Mouse (Mus musculus): ENCODE data around the gene Gan. TPM values are rescaled to one million over a fixed set of nuclear protein-coding genes. Genes with fewer than 3 reads are reported as not detected.

The Gan gene
- polyA plus RNA-seq, 1 experiment from 2014 or later, result 0.60 TPM

DNA sequence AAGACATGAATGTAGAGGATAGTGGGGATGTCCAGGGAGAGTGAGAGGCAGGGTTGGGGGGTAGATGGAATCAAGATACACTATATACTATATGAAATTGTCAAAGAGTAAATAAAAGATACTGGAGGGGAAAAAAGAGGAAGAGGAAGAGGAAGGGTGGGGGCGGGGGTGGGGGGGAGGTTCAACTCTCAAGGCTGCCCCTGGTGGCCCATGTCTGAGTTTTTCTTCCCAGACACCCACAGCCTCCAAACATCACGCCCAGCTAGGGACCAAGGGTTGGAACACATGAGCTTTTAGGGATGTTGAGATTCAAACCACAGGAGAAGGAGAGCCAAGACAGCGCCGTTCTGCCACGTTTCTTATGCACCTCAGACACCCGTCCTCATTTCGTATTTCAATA is 75.3 kb downstream of the Gan start:
- TF ChIP-seq CTCF (IDR thresholded peaks at IDR 0.05; ENCODE audit: low read depth) (no peak; the same call in 1 of the 2 replicates), EP300 (IDR thresholded peaks at IDR 0.05; ENCODE audit: low read depth) (no peak)

DNA sequence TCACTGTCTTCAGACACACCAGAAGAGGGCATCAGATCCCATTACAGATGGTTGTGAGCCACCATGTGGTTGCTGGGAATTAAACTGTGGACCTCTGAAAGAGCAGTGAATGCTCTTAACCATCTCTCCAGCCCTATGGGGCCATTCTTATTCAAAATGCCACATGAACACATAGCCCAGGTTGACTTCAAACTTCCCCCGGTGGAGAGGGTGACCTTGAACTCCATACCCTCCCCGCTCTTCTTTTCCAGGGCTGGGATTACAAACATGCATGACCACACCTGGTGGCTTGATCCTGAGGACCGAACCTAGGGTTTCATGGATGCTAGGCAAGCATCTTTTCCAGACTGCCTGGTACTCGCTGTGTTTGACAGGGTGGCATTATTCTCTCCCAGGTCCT is 78.6 kb downstream of the Gan start:
- WGBS (ENCODE audit: insufficient replicate concordance), result 77% methylated on average over 4 of the region's 4 CpGs
- TF ChIP-seq EP300 (IDR thresholded peaks at IDR 0.05; ENCODE audit: low read depth) (no peak), CTCF (IDR thresholded peaks at IDR 0.05; ENCODE audit: low read depth) (no peak)
- Histone ChIP-seq H3K4me1 (ENCODE audit: insufficient read depth) (no peaks in the 10 kb centered on the region), H3K27me3 (ENCODE audit: insufficient read depth, low read length) (no peaks in the 10 kb centered on the region), H3K27ac (ENCODE audit: low read depth) (no peak overlapping the region), H3K9me3 (ENCODE audit: low read length) (no peaks in the 10 kb centered on the region), H3K36me3 (replicated peaks; ENCODE audit: insufficient read depth, low read length) (no peaks in the 10 kb centered on the region), H3K4me3 (ENCODE audit: low read depth, low read length) (no peak overlapping the region), H3K4me2 (ENCODE audit: low read depth, low read length) (no peak overlapping the region), H3K9ac (replicated peaks) (no peak overlapping the region)
- DNase-seq (no peak), ATAC-seq (no peak)

More for the DNA sequence above, 75.3 kb downstream of the Gan start:
- no peaks in the 10 kb centered on the region for H3K9me3 ChIP-seq (ENCODE audit: low read length)
- DNase-seq (no peak), ATAC-seq (no peak)
- no peak overlapping the region for H3K27ac ChIP-seq (ENCODE audit: low read depth)
- WGBS (ENCODE audit: insufficient replicate concordance), result 75% methylated on average over 7 of the region's 7 CpGs
- no peaks in the 10 kb centered on the region for H3K36me3 ChIP-seq (replicated peaks; ENCODE audit: insufficient read depth, low read length)
- no peak overlapping the region for H3K9ac ChIP-seq (replicated peaks)
- no peak overlapping the region for H3K4me2 ChIP-seq (ENCODE audit: low read depth, low read length)
- no peaks in the 10 kb centered on the region for H3K4me1 ChIP-seq (ENCODE audit: insufficient read depth)
- H3K27me3 ChIP-seq (ENCODE audit: insufficient read depth, low read length), result no peaks in the 10 kb centered on the region
- H3K4me3 ChIP-seq (ENCODE audit: low read depth, low read length), result no peak overlapping the region

DNA sequence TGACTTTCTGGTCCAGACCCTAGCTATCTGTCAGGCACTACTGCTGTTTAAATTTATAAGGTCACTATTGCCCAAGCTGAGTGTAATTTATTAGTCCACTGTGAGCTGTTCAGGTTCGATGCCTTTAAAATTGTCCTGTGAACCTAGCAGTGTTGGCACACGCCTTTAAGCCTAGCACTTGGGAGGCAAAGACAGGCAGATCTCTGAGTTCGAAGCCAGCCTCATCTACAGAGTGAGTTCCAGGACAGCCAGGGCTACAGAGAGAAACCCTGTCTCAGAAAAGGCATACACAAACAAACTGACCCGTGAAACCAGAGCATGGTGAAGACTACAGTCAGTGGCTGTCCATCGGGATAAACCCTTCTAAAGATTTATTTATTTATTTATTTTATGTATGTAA is 82.4 kb downstream of the Gan start:
- TF ChIP-seq EP300 (IDR thresholded peaks at IDR 0.05; ENCODE audit: low read depth) (no peak), CTCF (IDR thresholded peaks at IDR 0.05; ENCODE audit: low read depth) (no peak)
- ATAC-seq, result no peak

DNA sequence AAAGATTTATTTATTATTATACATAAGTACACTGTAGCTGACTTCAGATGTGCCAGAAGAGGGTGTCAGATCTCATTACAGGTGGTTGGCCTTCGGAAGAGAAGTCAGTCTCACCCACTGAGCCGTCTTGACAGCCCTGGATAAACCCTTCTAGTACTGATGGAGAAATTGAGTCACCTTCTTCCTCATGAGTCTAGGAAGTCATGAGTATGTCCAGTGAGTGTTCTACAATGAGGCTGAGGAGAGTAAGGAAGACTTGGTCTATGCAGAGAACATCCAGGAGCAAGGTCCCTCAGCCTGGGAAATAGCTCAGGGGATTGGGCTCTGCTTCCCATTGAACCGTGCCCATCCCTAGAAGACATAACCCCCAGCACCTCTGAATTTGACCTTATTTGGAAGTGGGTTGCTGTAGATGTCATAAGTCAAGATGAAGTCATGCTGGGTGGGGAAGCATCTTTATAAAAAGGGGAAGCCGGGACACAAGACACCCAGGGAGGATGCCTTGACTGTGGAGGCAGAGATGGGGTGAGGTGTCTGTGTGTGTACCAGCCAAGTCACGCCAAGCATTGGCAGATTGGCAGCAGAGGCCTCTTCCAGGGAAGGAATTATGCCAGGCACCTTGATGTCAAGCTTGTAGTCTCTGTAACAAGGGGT is 83.0 kb downstream of the Gan start:
- 57% methylated on average over 5 of the region's 5 CpGs for WGBS (ENCODE audit: insufficient replicate concordance)
- H3K27me3 ChIP-seq (ENCODE audit: insufficient read depth, low read length), result no peaks in the 10 kb centered on the region
- TF ChIP-seq CTCF (IDR thresholded peaks at IDR 0.05; ENCODE audit: low read depth) (no peak), EP300 (IDR thresholded peaks at IDR 0.05; ENCODE audit: low read depth) (no peak)

More for the DNA sequence above, 82.4 kb downstream of the Gan start:
- Histone ChIP-seq H3K4me2 (ENCODE audit: low read depth, low read length) (no peak overlapping the region), H3K9me3 (ENCODE audit: low read length) (no peaks in the 10 kb centered on the region), H3K4me3 (ENCODE audit: low read depth, low read length) (no peak overlapping the region), H3K9ac (replicated peaks) (no peak overlapping the region), H3K36me3 (replicated peaks; ENCODE audit: insufficient read depth, low read length) (no peaks in the 10 kb centered on the region), H3K4me1 (ENCODE audit: insufficient read depth) (no peaks in the 10 kb centered on the region), H3K27me3 (ENCODE audit: insufficient read depth, low read length) (no peaks in the 10 kb centered on the region), H3K27ac (ENCODE audit: low read depth) (no peak overlapping the region)
- DNase-seq, result no peak
- 75% methylated on average over 5 of the region's 5 CpGs for WGBS (ENCODE audit: insufficient replicate concordance)

DNA sequence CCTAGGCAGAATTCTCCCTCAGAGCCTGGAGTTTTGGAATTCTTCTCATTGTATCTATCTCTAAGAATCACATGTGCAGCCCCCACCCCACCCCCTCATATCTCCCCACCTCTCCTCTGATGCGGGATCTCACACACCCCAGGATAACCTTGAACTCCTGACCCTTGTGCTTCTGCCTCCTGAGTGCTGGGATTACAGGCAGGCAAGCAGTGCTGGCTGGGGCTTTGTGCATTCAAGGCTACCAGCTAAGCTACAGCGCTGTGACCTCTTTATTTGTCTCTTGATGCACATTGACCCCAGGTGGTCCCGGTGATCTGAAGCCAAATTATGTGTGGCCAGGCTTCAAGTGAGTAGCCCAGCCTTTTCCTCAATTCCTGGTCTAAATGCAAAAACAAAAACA is 83.9 kb downstream of the Gan start:
- Histone ChIP-seq H3K9ac (replicated peaks) (no peak overlapping the region), H3K27me3 (ENCODE audit: insufficient read depth, low read length) (no peaks in the 10 kb centered on the region), H3K9me3 (ENCODE audit: low read length) (no peaks in the 10 kb centered on the region), H3K36me3 (replicated peaks; ENCODE audit: insufficient read depth, low read length) (no peaks in the 10 kb centered on the region), H3K4me1 (ENCODE audit: insufficient read depth) (no peaks in the 10 kb centered on the region), H3K27ac (ENCODE audit: low read depth) (no peak overlapping the region), H3K4me2 (ENCODE audit: low read depth, low read length) (no peak overlapping the region), H3K4me3 (ENCODE audit: low read depth, low read length) (no peak overlapping the region)
- 41% methylated on average over 3 of the region's 3 CpGs for WGBS (ENCODE audit: insufficient replicate concordance)
- ATAC-seq, result no peak
- no peak for DNase-seq
- TF ChIP-seq CTCF (IDR thresholded peaks at IDR 0.05; ENCODE audit: low read depth) (no peak), EP300 (IDR thresholded peaks at IDR 0.05; ENCODE audit: low read depth) (no peak)

More for the DNA sequence above, 83.0 kb downstream of the Gan start:
- no peak overlapping the region for H3K27ac ChIP-seq (ENCODE audit: low read depth)
- H3K9ac ChIP-seq (replicated peaks), result no peak overlapping the region
- H3K4me1 ChIP-seq (ENCODE audit: insufficient read depth), result no peaks in the 10 kb centered on the region
- DNase-seq (no peak), ATAC-seq (no peak)
- H3K36me3 ChIP-seq (replicated peaks; ENCODE audit: insufficient read depth, low read length), result no peaks in the 10 kb centered on the region
- H3K9me3 ChIP-seq (ENCODE audit: low read length), result no peaks in the 10 kb centered on the region
- H3K4me3 ChIP-seq (ENCODE audit: low read depth, low read length), result no peak overlapping the region
- H3K4me2 ChIP-seq (ENCODE audit: low read depth, low read length), result no peak overlapping the region

DNA sequence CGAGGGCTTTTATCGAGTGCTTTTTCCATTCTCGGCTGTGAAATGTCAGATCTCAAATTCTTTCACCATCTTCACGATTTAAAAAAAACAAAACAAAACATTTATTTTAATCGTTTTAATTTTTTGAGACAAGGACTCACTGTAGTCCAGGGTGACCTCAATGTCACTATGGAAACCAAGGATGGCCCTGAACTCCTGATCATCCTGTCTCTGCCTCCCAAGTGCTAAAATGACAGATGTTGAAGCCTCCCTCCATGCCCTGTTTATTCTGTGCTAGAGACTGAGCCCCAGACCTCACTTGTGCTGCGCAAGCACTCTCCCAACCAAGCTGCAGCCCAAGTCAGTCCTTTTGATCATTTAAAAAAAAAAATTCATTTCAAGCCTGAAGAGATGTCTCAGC is 84.4 kb downstream of the Gan start:
- TF ChIP-seq EP300 (IDR thresholded peaks at IDR 0.05; ENCODE audit: low read depth), result no peak
- no peak for TF ChIP-seq CTCF (IDR thresholded peaks at IDR 0.05; ENCODE audit: low read depth)
- no peaks in the 10 kb centered on the region for H3K4me1 ChIP-seq (ENCODE audit: insufficient read depth)
- 73% methylated on average over 6 of the region's 6 CpGs for WGBS (ENCODE audit: insufficient replicate concordance)
- H3K9me3 ChIP-seq (ENCODE audit: low read length), result no peaks in the 10 kb centered on the region
- H3K4me3 ChIP-seq (ENCODE audit: low read depth, low read length), result no peak overlapping the region
- no peak overlapping the region for H3K4me2 ChIP-seq (ENCODE audit: low read depth, low read length)
- no peaks in the 10 kb centered on the region for H3K36me3 ChIP-seq (replicated peaks; ENCODE audit: insufficient read depth, low read length)
- DNase-seq, result no peak
- no peak for ATAC-seq
- no peak overlapping the region for H3K27ac ChIP-seq (ENCODE audit: low read depth)
- H3K9ac ChIP-seq (replicated peaks), result no peak overlapping the region
- no peaks in the 10 kb centered on the region for H3K27me3 ChIP-seq (ENCODE audit: insufficient read depth, low read length)
